Mouse (Mus musculus): ENCODE data around the gene Greb1. TPM values are rescaled to one million over a fixed set of nuclear protein-coding genes. Genes with fewer than 3 reads are reported as not detected.
A peak's percentile ranks its signal among the peaks of the same experiment; 100 is the strongest.

The Greb1 gene
- polyA plus RNA-seq, 1 experiment, result 0.59 TPM

DNA sequence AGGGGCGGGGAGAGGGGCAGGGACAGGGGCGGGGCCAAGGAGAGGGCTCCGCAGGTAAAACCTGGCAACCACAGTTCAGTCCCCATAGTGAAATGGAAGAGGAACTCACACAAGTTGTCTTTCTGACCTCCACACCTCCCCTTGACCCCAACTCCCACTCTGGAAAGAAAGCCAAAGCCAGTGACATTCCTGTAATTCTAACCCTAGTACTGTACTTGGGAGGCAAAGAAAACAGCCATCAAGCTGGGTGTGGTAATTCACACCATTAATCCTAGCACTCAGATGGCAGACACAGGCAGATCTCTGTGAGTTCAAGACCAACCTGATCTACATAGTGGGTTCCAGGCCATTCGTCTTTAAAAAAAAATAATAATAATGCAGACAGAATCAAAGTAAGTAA, 7.3 kb downstream of the Greb1 start:
- WGBS, result 81% methylated on average over 4 of the region's 4 CpGs
- Histone ChIP-seq H3K36me3 (ENCODE audit: control insufficient read depth, insufficient read depth, low read length) (no peaks in the 10 kb centered on the region), H3K27ac (ENCODE audit: insufficient read depth, low read depth, low read length) (no peak overlapping the region), H3K27me3 (replicated peaks; ENCODE audit: control insufficient read depth, insufficient read depth, low read length) (no peaks in the 10 kb centered on the region), H3K4me1 (ENCODE audit: control insufficient read depth, insufficient read depth, low read length) (no peaks in the 10 kb centered on the region), H3K4me3 (ENCODE audit: insufficient read depth, low read depth, low read length) (no peak overlapping the region)
- TF ChIP-seq CTCF (conservative IDR thresholded peaks at IDR 0.05; ENCODE audit: insufficient read depth, insufficient read length, low read depth, low read length) (no peak), POLR2A (IDR thresholded peaks at IDR 0.05; ENCODE audit: low read depth, low read length) (no peak)
- DNase-seq, result no peak

GRCm38 (mm10) chr12:16790456-16790855, 10.2 kb downstream of the Greb1 start:
- no peaks in the 10 kb centered on the region for H3K36me3 ChIP-seq (ENCODE audit: control insufficient read depth, insufficient read depth, low read length)
- H3K4me1 ChIP-seq (ENCODE audit: control insufficient read depth, insufficient read depth, low read length), result no peaks in the 10 kb centered on the region
- TF ChIP-seq POLR2A (IDR thresholded peaks at IDR 0.05; ENCODE audit: low read depth, low read length), result no peak
- no peak for TF ChIP-seq CTCF (conservative IDR thresholded peaks at IDR 0.05; ENCODE audit: insufficient read depth, insufficient read length, low read depth, low read length)
- no peak overlapping the region for H3K4me3 ChIP-seq (ENCODE audit: insufficient read depth, low read depth, low read length)
- H3K27me3 ChIP-seq (replicated peaks; ENCODE audit: control insufficient read depth, insufficient read depth, low read length), result no peaks in the 10 kb centered on the region; the same call in 1 of the 2 replicates
- WGBS, result 70% methylated on average over 4 of the region's 4 CpGs
- H3K27ac ChIP-seq (ENCODE audit: insufficient read depth, low read depth, low read length), result no peak overlapping the region
- DNase-seq, result no peak

GRCm38 (mm10) chr12:16789756-16790155, 10.9 kb downstream of the Greb1 start:
- no peaks in the 10 kb centered on the region for H3K36me3 ChIP-seq (ENCODE audit: control insufficient read depth, insufficient read depth, low read length)
- no peak for TF ChIP-seq CTCF (conservative IDR thresholded peaks at IDR 0.05; ENCODE audit: insufficient read depth, insufficient read length, low read depth, low read length)
- no peak for TF ChIP-seq POLR2A (IDR thresholded peaks at IDR 0.05; ENCODE audit: low read depth, low read length)
- WGBS, result 57% methylated on average over 4 of the region's 4 CpGs
- H3K4me1 ChIP-seq (ENCODE audit: control insufficient read depth, insufficient read depth, low read length), result no peaks in the 10 kb centered on the region
- H3K27ac ChIP-seq (ENCODE audit: insufficient read depth, low read depth, low read length), result no peak overlapping the region
- H3K4me3 ChIP-seq (ENCODE audit: insufficient read depth, low read depth, low read length), result no peak overlapping the region
- H3K27me3 ChIP-seq (replicated peaks; ENCODE audit: control insufficient read depth, insufficient read depth, low read length), result no peaks in the 10 kb centered on the region; the same call in 1 of the 2 replicates
- DNase-seq, result no peak

DNA sequence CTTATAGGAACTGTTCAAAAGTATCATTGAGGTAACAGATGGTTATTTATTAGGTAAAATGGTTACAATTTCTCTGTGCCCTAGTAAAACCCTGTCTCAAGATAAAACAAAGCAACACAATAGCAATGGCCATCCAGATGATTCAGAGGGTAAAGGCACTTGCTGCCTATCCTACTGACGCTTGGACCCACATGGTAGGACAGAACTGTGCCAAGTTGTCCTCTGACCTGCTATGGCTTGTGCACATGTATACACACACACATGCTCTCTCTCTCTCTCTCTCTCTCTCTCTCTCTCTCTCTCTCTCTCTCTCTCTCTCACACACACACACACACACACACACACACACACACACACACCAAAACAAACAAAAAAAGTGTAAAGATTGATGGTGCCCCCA, 11.5 kb downstream of the Greb1 start:
- 74% methylated on average over 1 of the region's 1 CpGs for WGBS

DNA sequence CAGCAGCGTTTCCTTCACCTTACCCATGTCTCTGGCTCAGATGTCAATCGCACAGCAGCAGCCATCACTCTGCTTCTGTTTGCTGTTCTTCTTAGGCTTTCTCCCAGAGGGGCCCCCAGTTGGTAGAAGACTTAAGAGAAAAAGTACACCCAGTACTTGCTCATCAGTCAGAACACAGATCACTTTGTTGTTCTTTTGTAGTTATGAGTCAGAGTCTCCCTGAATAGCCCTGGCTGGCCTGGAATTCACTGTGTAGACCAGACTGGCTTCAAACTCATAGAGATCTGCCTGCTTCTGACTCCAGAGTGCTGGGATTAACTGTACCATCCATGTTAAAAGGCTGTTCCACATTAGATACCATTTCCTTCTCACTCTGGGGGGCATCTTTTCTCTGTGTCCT, 12.1 kb downstream of the Greb1 start:
- no peak for DNase-seq
- no peak overlapping the region for H3K4me3 ChIP-seq (ENCODE audit: insufficient read depth, low read depth, low read length)
- no peaks in the 10 kb centered on the region; the same call in 1 of the 2 replicates for H3K27me3 ChIP-seq (replicated peaks; ENCODE audit: control insufficient read depth, insufficient read depth, low read length)
- H3K36me3 ChIP-seq (ENCODE audit: control insufficient read depth, insufficient read depth, low read length), result no peaks in the 10 kb centered on the region
- no peak overlapping the region for H3K27ac ChIP-seq (ENCODE audit: insufficient read depth, low read depth, low read length)
- WGBS, result 86% methylated on average over 2 of the region's 2 CpGs
- H3K4me1 ChIP-seq (ENCODE audit: control insufficient read depth, insufficient read depth, low read length), result no peaks in the 10 kb centered on the region
- no peak for TF ChIP-seq CTCF (conservative IDR thresholded peaks at IDR 0.05; ENCODE audit: insufficient read depth, insufficient read length, low read depth, low read length)
- TF ChIP-seq POLR2A (IDR thresholded peaks at IDR 0.05; ENCODE audit: low read depth, low read length), result no peak

More for the DNA sequence above, 11.5 kb downstream of the Greb1 start:
- H3K4me1 ChIP-seq (ENCODE audit: control insufficient read depth, insufficient read depth, low read length), result no peaks in the 10 kb centered on the region
- TF ChIP-seq CTCF (conservative IDR thresholded peaks at IDR 0.05; ENCODE audit: insufficient read depth, insufficient read length, low read depth, low read length), result no peak
- no peak for TF ChIP-seq POLR2A (IDR thresholded peaks at IDR 0.05; ENCODE audit: low read depth, low read length)
- H3K4me3 ChIP-seq (ENCODE audit: insufficient read depth, low read depth, low read length), result no peak overlapping the region
- H3K27ac ChIP-seq (ENCODE audit: insufficient read depth, low read depth, low read length), result no peak overlapping the region
- no peak for DNase-seq
- no peaks in the 10 kb centered on the region; the same call in 1 of the 2 replicates for H3K27me3 ChIP-seq (replicated peaks; ENCODE audit: control insufficient read depth, insufficient read depth, low read length)
- H3K36me3 ChIP-seq (ENCODE audit: control insufficient read depth, insufficient read depth, low read length), result no peaks in the 10 kb centered on the region

GRCm38 (mm10) chr12:16781034-16781746, 19.5 kb downstream of the Greb1 start:
- Histone ChIP-seq H3K4me1 (ENCODE audit: control insufficient read depth, insufficient read depth, low read length) (no peaks in the 10 kb centered on the region), H3K4me3 (ENCODE audit: insufficient read depth, low read depth, low read length) (no peak overlapping the region), H3K27ac (ENCODE audit: insufficient read depth, low read depth, low read length) (no peak overlapping the region), H3K27me3 (replicated peaks; ENCODE audit: control insufficient read depth, insufficient read depth, low read length) (no peaks in the 10 kb centered on the region), H3K36me3 (ENCODE audit: control insufficient read depth, insufficient read depth, low read length) (no peaks in the 10 kb centered on the region)
- TF ChIP-seq CTCF (conservative IDR thresholded peaks at IDR 0.05; ENCODE audit: insufficient read depth, insufficient read length, low read depth, low read length), result no peak
- no peak for TF ChIP-seq POLR2A (IDR thresholded peaks at IDR 0.05; ENCODE audit: low read depth, low read length)
- peak; percentile 57 for DNase-seq
- 70% methylated on average over 14 of the region's 14 CpGs for WGBS

GRCm38 (mm10) chr12:16780320-16780719, 20.4 kb downstream of the Greb1 start:
- no peak overlapping the region for H3K27ac ChIP-seq (ENCODE audit: insufficient read depth, low read depth, low read length)
- H3K4me3 ChIP-seq (ENCODE audit: insufficient read depth, low read depth, low read length), result no peak overlapping the region
- H3K4me1 ChIP-seq (ENCODE audit: control insufficient read depth, insufficient read depth, low read length), result no peaks in the 10 kb centered on the region
- TF ChIP-seq CTCF (conservative IDR thresholded peaks at IDR 0.05; ENCODE audit: insufficient read depth, insufficient read length, low read depth, low read length) (no peak), POLR2A (IDR thresholded peaks at IDR 0.05; ENCODE audit: low read depth, low read length) (no peak)
- H3K36me3 ChIP-seq (ENCODE audit: control insufficient read depth, insufficient read depth, low read length), result no peaks in the 10 kb centered on the region
- 70% methylated on average over 3 of the region's 3 CpGs for WGBS
- DNase-seq, result no peak
- no peaks in the 10 kb centered on the region for H3K27me3 ChIP-seq (replicated peaks; ENCODE audit: control insufficient read depth, insufficient read depth, low read length)

All from kidney, adult 2 months (tissue).